Mouse (Mus musculus): ENCODE results near the gene Bbs9. TPM values are rescaled to one million over a fixed set of nuclear protein-coding genes. Genes with fewer than 3 reads are reported as not detected.

Gene Bbs9
- polyA plus RNA-seq, 1 experiment: 17.9 TPM

GRCm38 (mm10) chr9:22640683-22641431 lies 165.3 kb downstream of the Bbs9 start:
- Histone ChIP-seq H3K27me3 (ENCODE audit: control insufficient read depth, insufficient read depth, low read length, poor library complexity, severe bottlenecking) (no peaks in the 10 kb centered on the region), H3K4me3 (ENCODE audit: low read depth, low read length) (no peak overlapping the region), H3K27ac (ENCODE audit: insufficient read depth, low read length) (no peak overlapping the region), H3K36me3 (ENCODE audit: control insufficient read depth, insufficient read depth, low read length, poor library complexity, severe bottlenecking) (no peaks in the 10 kb centered on the region), H3K9ac (ENCODE audit: low read depth, poor library complexity, severe bottlenecking) (no peak overlapping the region), H3K9me3 (replicated peaks; ENCODE audit: control insufficient read depth, insufficient read depth, low read length, poor library complexity, severe bottlenecking) (no peaks in the 10 kb centered on the region), H3K4me1 (ENCODE audit: control insufficient read depth, insufficient read depth, low read length) (no peaks in the 10 kb centered on the region)
- TF ChIP-seq CTCF (IDR thresholded peaks at IDR 0.05; ENCODE audit: low read depth, low read length) (no peak), POLR2A (IDR thresholded peaks at IDR 0.05; ENCODE audit: insufficient read depth, low read length) (no peak), EP300 (IDR thresholded peaks at IDR 0.05; ENCODE audit: insufficient read depth, low read depth, low read length) (no peak)

- Histone ChIP-seq H3K9me3 (replicated peaks; ENCODE audit: control insufficient read depth, insufficient read depth, low read length, poor library complexity, severe bottlenecking) (no peaks in the 10 kb centered on the region), H3K4me1 (ENCODE audit: control insufficient read depth, insufficient read depth, low read length) (no peaks in the 10 kb centered on the region), H3K4me3 (ENCODE audit: low read depth, low read length) (no peak overlapping the region), H3K27ac (ENCODE audit: insufficient read depth, low read length) (no peak overlapping the region), H3K27me3 (ENCODE audit: control insufficient read depth, insufficient read depth, low read length, poor library complexity, severe bottlenecking) (no peaks in the 10 kb centered on the region), H3K36me3 (ENCODE audit: control insufficient read depth, insufficient read depth, low read length, poor library complexity, severe bottlenecking) (no peaks in the 10 kb centered on the region), H3K9ac (ENCODE audit: low read depth, poor library complexity, severe bottlenecking) (no peak overlapping the region)
- TF ChIP-seq POLR2A (IDR thresholded peaks at IDR 0.05; ENCODE audit: insufficient read depth, low read length) (no peak), EP300 (IDR thresholded peaks at IDR 0.05; ENCODE audit: insufficient read depth, low read depth, low read length) (no peak), CTCF (IDR thresholded peaks at IDR 0.05; ENCODE audit: low read depth, low read length) (no peak)
Observed at GRCm38 (mm10) chr9:22645844-22646390, 170.4 kb downstream of the Bbs9 start.

GRCm38 (mm10) chr9:22646461-22646860 lies 170.9 kb downstream of the Bbs9 start:
- Histone ChIP-seq H3K4me3 (ENCODE audit: low read depth, low read length) (no peak overlapping the region), H3K9ac (ENCODE audit: low read depth, poor library complexity, severe bottlenecking) (no peak overlapping the region), H3K27me3 (ENCODE audit: control insufficient read depth, insufficient read depth, low read length, poor library complexity, severe bottlenecking) (no peaks in the 10 kb centered on the region), H3K9me3 (replicated peaks; ENCODE audit: control insufficient read depth, insufficient read depth, low read length, poor library complexity, severe bottlenecking) (no peaks in the 10 kb centered on the region), H3K36me3 (ENCODE audit: control insufficient read depth, insufficient read depth, low read length, poor library complexity, severe bottlenecking) (no peaks in the 10 kb centered on the region), H3K4me1 (ENCODE audit: control insufficient read depth, insufficient read depth, low read length) (no peaks in the 10 kb centered on the region), H3K27ac (ENCODE audit: insufficient read depth, low read length) (no peak overlapping the region)
- TF ChIP-seq POLR2A (IDR thresholded peaks at IDR 0.05; ENCODE audit: insufficient read depth, low read length) (no peak), EP300 (IDR thresholded peaks at IDR 0.05; ENCODE audit: insufficient read depth, low read depth, low read length) (no peak), CTCF (IDR thresholded peaks at IDR 0.05; ENCODE audit: low read depth, low read length) (no peak)

- no peak for TF ChIP-seq EP300 (IDR thresholded peaks at IDR 0.05; ENCODE audit: insufficient read depth, low read depth, low read length)
- TF ChIP-seq CTCF (IDR thresholded peaks at IDR 0.05; ENCODE audit: low read depth, low read length): no peak
- TF ChIP-seq POLR2A (IDR thresholded peaks at IDR 0.05; ENCODE audit: insufficient read depth, low read length): no peak
- Histone ChIP-seq H3K36me3 (ENCODE audit: control insufficient read depth, insufficient read depth, low read length, poor library complexity, severe bottlenecking) (no peaks in the 10 kb centered on the region), H3K9ac (ENCODE audit: low read depth, poor library complexity, severe bottlenecking) (no peak overlapping the region), H3K27me3 (ENCODE audit: control insufficient read depth, insufficient read depth, low read length, poor library complexity, severe bottlenecking) (no peaks in the 10 kb centered on the region), H3K4me1 (ENCODE audit: control insufficient read depth, insufficient read depth, low read length) (no peaks in the 10 kb centered on the region), H3K27ac (ENCODE audit: insufficient read depth, low read length) (no peak overlapping the region), H3K4me3 (ENCODE audit: low read depth, low read length) (no peak overlapping the region), H3K9me3 (replicated peaks; ENCODE audit: control insufficient read depth, insufficient read depth, low read length, poor library complexity, severe bottlenecking) (no peaks in the 10 kb centered on the region)
Observed at GRCm38 (mm10) chr9:22648163-22648562, 172.6 kb downstream of the Bbs9 start.

- H3K4me1 ChIP-seq (ENCODE audit: control insufficient read depth, insufficient read depth, low read length): no peaks in the 10 kb centered on the region
- no peak for TF ChIP-seq CTCF (IDR thresholded peaks at IDR 0.05; ENCODE audit: low read depth, low read length)
- no peak for TF ChIP-seq POLR2A (IDR thresholded peaks at IDR 0.05; ENCODE audit: insufficient read depth, low read length)
- no peak overlapping the region for H3K9ac ChIP-seq (ENCODE audit: low read depth, poor library complexity, severe bottlenecking)
- H3K27me3 ChIP-seq (ENCODE audit: control insufficient read depth, insufficient read depth, low read length, poor library complexity, severe bottlenecking): no peaks in the 10 kb centered on the region
- H3K27ac ChIP-seq (ENCODE audit: insufficient read depth, low read length): no peak overlapping the region
- no peaks in the 10 kb centered on the region for H3K36me3 ChIP-seq (ENCODE audit: control insufficient read depth, insufficient read depth, low read length, poor library complexity, severe bottlenecking)
- no peak overlapping the region for H3K4me3 ChIP-seq (ENCODE audit: low read depth, low read length)
- H3K9me3 ChIP-seq (replicated peaks; ENCODE audit: control insufficient read depth, insufficient read depth, low read length, poor library complexity, severe bottlenecking): no peaks in the 10 kb centered on the region
Observed at GRCm38 (mm10) chr9:22649606-22650005, 174.1 kb downstream of the Bbs9 start.

- no peak overlapping the region for H3K27ac ChIP-seq (ENCODE audit: insufficient read depth, low read length)
- H3K9ac ChIP-seq (ENCODE audit: low read depth, poor library complexity, severe bottlenecking): no peak overlapping the region
- no peaks in the 10 kb centered on the region for H3K27me3 ChIP-seq (ENCODE audit: control insufficient read depth, insufficient read depth, low read length, poor library complexity, severe bottlenecking)
- no peaks in the 10 kb centered on the region for H3K4me1 ChIP-seq (ENCODE audit: control insufficient read depth, insufficient read depth, low read length)
- H3K4me3 ChIP-seq (ENCODE audit: low read depth, low read length): no peak overlapping the region
- no peaks in the 10 kb centered on the region for H3K36me3 ChIP-seq (ENCODE audit: control insufficient read depth, insufficient read depth, low read length, poor library complexity, severe bottlenecking)
- TF ChIP-seq POLR2A (IDR thresholded peaks at IDR 0.05; ENCODE audit: insufficient read depth, low read length): no peak
- no peak for TF ChIP-seq EP300 (IDR thresholded peaks at IDR 0.05; ENCODE audit: insufficient read depth, low read depth, low read length)
- TF ChIP-seq CTCF (IDR thresholded peaks at IDR 0.05; ENCODE audit: low read depth, low read length): no peak
- no peaks in the 10 kb centered on the region for H3K9me3 ChIP-seq (replicated peaks; ENCODE audit: control insufficient read depth, insufficient read depth, low read length, poor library complexity, severe bottlenecking)
Observed at GRCm38 (mm10) chr9:22650781-22651180, 175.3 kb downstream of the Bbs9 start.

All from ES-Bruce4 (cell line).